11 mouse cellular contexts compared by ENCODE assay signal in genomic region chr2:93032651-93033050, GRCm38 (mm10). TPM values are rescaled to one million over a fixed set of nuclear protein-coding genes. Genes with fewer than 3 reads are reported as not detected.
DNase-seq lines count a peak whose midpoint lies in the region; ATAC-seq and TF ChIP-seq lines count a peak whose summit lies in the region.
"Had no signal": no experiment of that assay in that cellular context is flagged by ENCODE, and none has a peak within 500 bp of the region (broad histone marks: within the 10 kb centered on the region; RNA-seq: fewer than 3 reads in every experiment).

No protein-coding gene starts in this region.

- intact Hi-C loops in gastrocnemius, adult 2 months (cut with DNase I): no loop called here

- no peak for ATAC-seq in lung, embryonic 14.5 days (ENCODE audit: insufficient read depth)

- no peak overlapping the region for H3K4me3 ChIP-seq in lung, embryonic 14.5 days (ENCODE audit: low read depth, low read length)
- no peak overlapping the region for H3K4me3 ChIP-seq in lung, adult 2 months (replicated peaks; ENCODE audit: extremely low read depth, low read depth, low read length)
- no peak overlapping the region for H3K4me3 ChIP-seq in gastrocnemius, adult 2 months
- H3K4me3 ChIP-seq: embryonic facial prominence, embryonic 15.5 days had no signal

- H3K9me3 ChIP-seq in lung, embryonic 14.5 days (ENCODE audit: low read depth, low read length): no peaks in the 10 kb centered on the region
- H3K9me3 ChIP-seq: embryonic facial prominence, embryonic 15.5 days; G1E had no signal

- H3K4me1 ChIP-seq in lung, embryonic 14.5 days (ENCODE audit: insufficient read depth): peaks cover 30% of the 10 kb centered on the region
- peaks cover 24% of the 10 kb centered on the region for H3K4me1 ChIP-seq in lung, adult 2 months (ENCODE audit: control insufficient read depth, insufficient read depth, low read length)

- no peak overlapping the region for H3K4me2 ChIP-seq in lung, embryonic 14.5 days
- H3K4me2 ChIP-seq: embryonic facial prominence, embryonic 15.5 days had no signal

- no peak for TF ChIP-seq CTCF in lung, embryonic 14.5 days (IDR thresholded peaks at IDR 0.05; ENCODE audit: low read depth)
- TF ChIP-seq CTCF in lung, adult 2 months (IDR thresholded peaks at IDR 0.05; ENCODE audit: insufficient read depth, low read length): no peak
- no peak for TF ChIP-seq CTCF in gastrocnemius, adult 2 months (IDR thresholded peaks at IDR 0.05)

- no peak overlapping the region for H3K9ac ChIP-seq in lung, embryonic 14.5 days
- H3K9ac ChIP-seq: embryonic facial prominence, embryonic 15.5 days had no signal

- H3K27me3 ChIP-seq in lung, embryonic 14.5 days (ENCODE audit: insufficient read depth, low read length): no peaks in the 10 kb centered on the region
- H3K27me3 ChIP-seq: embryonic facial prominence, embryonic 15.5 days had no signal

- 61% methylated on average over 11 of the region's 11 CpGs for WGBS in lung, embryonic 14.5 days
- WGBS in lung, adult 2 months: 63% methylated on average over 11 of the region's 11 CpGs

- no peaks in the 10 kb centered on the region for H3K36me3 ChIP-seq in lung, embryonic 14.5 days (ENCODE audit: insufficient read depth)
- H3K36me3 ChIP-seq: embryonic facial prominence, embryonic 15.5 days had no signal

- peak; percentile 61 for DNase-seq in lung, embryonic 14.5 days
- no peak for DNase-seq in lung, adult 2 months
- peak; percentile 86 for DNase-seq in gastrocnemius, adult 2 months
- DNase-seq in heart, postnatal 4 days: peak; percentile 86
- peak; percentile 56 for DNase-seq in lung, postnatal 14 days
- no peak for DNase-seq in layer of hippocampus, adult 9-11 months
- DNase-seq in thymus, postnatal 10 days (ENCODE audit: low spot score in 2 of 2): no peak
- DNase-seq in embryo, embryonic 10.5 days (ENCODE audit: low spot score): no peak
- DNase-seq: thymus, adult 2 months had no signal

- no peak for TF ChIP-seq POLR2A in lung, adult 2 months (IDR thresholded peaks at IDR 0.05; ENCODE audit: borderline replicate concordance, extremely low read depth, low read depth, low read length)

- 0 out of 2 replicates have a peak overlapping the region, but pooled peaks have one; percentile 24 for H3K27ac ChIP-seq in lung, embryonic 14.5 days (ENCODE audit: low read depth)
- peak overlapping the region; percentile 84 for H3K27ac ChIP-seq in gastrocnemius, adult 2 months

RNA-seq across cellular contexts. Expression of gene Prdm11, which starts 13.3 kb away (rescaled TPM):
- 4.4 and 4.8 TPM in 2 replicates for polyA plus RNA-seq in lung, embryonic 14.5 days (2014; fragmentation: Nextera tagmentation; extraction: Ambion mirVana)
- polyA plus RNA-seq in lung, adult 2 months (2012; rRNA removed): 12.3 and 14.1 TPM in 2 replicates
- under 1 TPM; 0.77 to 0.81 TPM for total RNA-seq in gastrocnemius, adult 2 months (2021)
- 10 to 100 TPM; 24.7 to 25.5 TPM for total RNA-seq in heart, postnatal 4 days (2021)

Comparison
In these comparisons a context has a peak if more than half of its experiments do, and no peak if none do; other contexts are left out.
1. DNase-seq: peak in lung, embryonic 14.5 days (single experiment), gastrocnemius, adult 2 months (single experiment), heart, postnatal 4 days (single experiment) and lung, postnatal 14 days (single experiment); none in lung, adult 2 months (single experiment), layer of hippocampus, adult 9-11 months (single experiment), thymus, postnatal 10 days (0 of 2) and embryo, embryonic 10.5 days (single experiment).
2. RNA of gene Prdm11, which starts 13.3 kb away (total RNA-seq): 24.7 to 25.5 TPM in heart, postnatal 4 days; 0.77 to 0.81 TPM in gastrocnemius, adult 2 months; every median in the first group is over 10 times any median in the second.